Mouse (Mus musculus): ENCODE measurements at regions not wholly inside any gene's neighbourhood (a gene's known extent, or its start where the extent isn't known, plus 50 kb on each side); places are given as distances from the start of the nearest gene placed in this dataset.

DNA sequence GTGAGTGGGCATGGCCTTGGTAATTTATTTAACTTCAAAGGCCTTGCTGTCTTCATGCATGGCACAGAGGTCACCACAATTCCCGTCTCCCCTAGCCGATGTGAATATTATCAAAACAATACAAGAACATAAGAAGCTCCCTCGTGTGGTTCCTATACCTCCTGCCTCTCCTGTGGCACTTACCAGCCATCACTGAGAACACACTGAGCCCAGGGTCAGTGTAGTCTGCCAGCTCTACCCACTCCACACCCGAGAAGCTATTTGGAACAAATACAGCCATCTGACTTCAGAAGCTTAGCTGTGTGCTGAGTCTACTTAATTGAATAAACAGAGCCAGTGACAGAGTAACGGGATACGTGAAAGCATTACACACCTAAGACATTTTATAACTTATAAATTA lies 605.7 kb upstream of the Arpp21 start:
- peak in 1 of 2 experiments; percentile 54 for DNase-seq

DNA sequence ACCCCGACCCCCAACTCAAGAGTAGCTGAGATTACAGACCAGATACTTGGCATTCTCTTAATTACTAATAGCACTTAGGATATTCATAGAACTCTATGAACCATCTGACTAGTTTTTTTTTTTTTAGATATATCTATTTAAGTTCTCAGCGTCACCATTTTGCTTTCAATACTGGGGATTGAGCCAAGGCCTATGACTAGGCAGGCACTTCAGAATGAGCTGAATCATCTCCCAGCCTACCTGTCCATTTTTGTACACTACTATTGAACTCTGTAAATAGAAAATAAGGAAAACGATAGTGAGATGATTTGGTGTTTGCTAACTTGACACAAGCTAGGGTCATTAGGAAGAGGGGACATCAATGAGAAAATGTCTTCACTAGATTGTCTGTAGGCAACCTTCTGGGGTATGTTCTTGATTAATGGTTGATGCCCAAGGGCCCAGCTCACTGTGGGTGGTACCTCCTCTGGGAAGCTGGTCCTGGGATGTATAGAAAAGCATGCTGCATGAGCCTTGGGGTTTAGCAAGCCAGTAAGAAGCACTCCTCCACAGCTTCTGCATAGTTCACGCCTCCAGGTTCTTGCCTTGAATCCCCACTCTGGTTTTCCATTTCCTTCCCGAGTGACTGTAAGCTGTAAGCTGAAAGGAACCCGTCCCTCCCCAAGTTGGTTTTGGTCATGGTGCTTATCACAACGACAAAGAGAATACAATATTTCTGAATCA lies 603.5 kb upstream of the Arpp21 start:
- DNase-seq: no peak

DNA sequence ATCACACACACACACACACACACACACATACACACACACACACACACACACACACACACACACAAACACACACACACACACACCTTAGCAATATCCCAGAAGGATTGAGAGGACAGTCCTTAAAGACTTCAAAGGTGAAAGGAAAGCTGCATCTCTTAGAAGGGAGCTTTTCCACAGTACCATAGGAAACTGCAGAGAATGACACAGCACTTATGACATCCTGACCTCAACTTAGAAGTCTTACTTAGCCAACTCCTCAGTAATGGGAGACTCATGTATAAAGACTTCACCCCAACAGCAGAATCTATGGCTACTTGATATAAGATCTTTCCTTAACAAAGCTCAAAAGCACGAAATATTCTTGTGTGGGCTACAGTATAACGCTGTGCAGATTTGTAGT lies 601.8 kb upstream of the Arpp21 start:
- DNase-seq: no peak

DNA sequence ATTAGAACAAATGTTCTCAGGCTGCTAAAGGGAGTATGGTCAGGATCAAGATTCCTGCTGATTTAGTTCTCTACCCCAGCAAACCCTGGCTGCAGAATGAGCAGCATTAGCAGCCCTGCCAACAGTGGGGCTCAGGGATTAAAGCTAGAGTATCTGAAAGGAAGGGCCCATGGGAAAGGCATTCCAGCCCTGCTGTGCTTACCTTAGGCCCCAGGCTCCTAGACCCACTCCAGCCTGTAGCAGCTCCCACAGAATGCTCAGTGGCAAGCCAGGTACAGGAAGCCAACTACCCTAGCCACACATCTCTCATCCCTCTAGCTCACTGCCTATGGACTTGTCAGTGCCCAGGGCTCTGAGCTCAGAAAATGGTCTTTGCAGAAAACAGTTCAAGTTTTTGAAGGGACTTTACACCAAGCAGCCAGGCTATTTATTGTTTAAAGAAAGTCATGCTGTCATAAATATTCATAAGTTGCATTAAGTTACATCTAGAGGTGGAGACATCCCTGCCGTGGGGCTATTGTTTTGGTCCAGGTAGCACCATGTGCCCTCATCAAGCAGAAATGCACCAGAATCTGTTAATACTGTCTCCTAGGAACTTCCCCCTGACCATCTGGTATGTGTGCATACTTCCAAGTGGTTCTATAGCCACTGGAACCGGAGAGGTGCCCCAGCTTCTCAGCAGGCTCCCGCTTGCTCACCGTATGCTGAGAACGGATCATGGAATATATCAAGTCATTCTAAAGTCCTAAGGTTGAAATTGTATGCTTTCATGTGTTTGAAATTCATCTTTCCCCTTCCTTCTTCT lies 598.9 kb upstream of the Arpp21 start:
- peak; percentile 22 to 75 for DNase-seq

DNA sequence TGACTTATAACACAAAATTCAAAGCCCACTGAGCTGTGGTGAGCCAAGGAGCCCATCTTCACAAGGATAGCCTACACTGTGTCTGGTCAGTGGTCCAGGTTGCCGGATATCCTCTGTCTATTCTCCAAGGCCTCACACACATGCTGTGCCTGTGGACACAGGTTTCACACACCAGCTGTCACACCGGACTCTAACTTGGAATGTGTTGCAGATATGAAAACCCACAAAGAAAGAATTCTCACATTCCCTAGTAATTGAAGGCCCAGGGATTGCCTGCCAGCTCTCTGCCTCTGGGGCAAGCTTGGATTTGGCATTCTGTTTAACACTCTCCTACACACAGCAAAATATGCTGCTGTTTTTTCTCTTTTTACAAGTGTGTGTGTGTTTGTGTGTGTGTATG lies 595.4 kb upstream of the Arpp21 start:
- peak; percentile 34 to 54 for DNase-seq

DNA sequence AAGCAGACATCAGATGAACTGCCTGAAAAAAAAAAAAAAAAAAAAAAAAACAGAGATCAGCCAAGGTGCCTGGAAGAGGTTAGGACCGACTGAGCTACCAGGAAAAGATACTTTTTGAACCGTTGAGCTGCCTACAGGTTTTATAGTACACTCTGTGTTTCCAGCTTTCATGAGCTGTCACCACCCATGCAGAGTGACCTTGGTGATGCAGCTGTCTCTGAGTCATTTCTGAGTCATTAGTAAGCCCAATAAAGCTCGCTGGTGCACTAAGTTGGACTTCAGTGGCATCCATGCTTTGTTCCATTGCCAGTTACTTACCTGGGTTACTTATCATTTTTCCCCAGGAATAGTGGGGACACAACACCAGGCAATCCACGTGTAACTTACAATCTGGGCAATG lies 592.9 kb upstream of the Arpp21 start:
- no peak for DNase-seq

DNA sequence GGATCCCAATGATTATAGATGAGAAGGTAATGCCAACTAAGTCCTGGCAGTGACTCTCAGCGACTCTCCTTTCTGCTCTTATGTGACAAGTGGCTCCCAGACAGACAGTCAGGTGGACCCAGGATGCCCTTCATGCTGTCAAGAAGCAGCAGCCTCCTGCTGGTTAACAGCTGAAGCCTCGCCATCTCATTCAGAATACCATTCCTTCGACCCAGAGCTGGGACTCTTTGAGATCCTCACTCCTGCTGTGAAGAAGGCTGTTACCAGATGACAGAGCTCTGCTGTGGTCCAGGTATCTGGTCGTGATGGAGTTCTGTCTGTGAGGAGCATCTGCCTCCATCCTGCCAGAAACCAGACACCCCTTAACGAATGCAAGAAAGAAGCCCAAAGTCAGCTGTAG lies 590.9 kb upstream of the Arpp21 start:
- DNase-seq: peak; percentile 50 to 78

DNA sequence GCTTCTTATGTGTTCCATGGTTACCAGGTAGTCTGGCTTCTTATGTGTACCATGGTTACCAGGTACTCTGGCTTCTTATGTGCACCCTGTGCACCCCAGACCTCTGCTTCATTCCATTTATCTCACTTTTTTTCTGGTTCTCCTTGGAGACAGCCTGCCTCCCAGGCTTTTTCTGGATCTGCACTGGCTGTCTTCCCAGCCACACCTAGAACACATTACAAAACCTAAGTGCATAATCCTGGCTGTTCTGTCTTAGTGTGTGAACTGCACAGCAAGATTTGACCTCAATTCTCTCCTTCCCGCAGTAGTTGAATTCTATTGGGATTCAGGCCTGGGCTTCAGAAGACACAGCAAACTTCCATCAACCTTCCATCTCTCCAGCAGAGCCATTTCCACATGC lies 586.2 kb upstream of the Arpp21 start:
- no peak for DNase-seq

DNA sequence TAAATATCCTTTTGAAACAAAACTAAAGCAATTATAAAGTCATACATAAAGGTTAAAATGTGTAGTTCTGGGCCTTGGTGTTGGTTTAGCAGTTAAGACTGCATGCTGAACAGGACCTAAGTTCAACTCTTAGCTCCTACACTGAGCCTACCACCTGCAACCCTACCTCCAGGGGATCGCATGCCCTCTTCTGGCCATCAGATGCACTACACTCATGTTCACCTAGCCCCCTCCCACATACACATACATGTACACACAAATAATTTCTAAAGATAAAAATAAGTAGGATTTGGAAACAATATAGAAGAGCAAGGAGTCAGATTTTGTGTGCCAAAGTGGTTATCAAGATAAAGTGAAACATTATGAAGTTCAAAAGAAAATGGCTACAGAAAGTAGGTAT lies 576.2 kb upstream of the Arpp21 start:
- peak in 1 of 2 experiments; percentile 43 for DNase-seq

DNA sequence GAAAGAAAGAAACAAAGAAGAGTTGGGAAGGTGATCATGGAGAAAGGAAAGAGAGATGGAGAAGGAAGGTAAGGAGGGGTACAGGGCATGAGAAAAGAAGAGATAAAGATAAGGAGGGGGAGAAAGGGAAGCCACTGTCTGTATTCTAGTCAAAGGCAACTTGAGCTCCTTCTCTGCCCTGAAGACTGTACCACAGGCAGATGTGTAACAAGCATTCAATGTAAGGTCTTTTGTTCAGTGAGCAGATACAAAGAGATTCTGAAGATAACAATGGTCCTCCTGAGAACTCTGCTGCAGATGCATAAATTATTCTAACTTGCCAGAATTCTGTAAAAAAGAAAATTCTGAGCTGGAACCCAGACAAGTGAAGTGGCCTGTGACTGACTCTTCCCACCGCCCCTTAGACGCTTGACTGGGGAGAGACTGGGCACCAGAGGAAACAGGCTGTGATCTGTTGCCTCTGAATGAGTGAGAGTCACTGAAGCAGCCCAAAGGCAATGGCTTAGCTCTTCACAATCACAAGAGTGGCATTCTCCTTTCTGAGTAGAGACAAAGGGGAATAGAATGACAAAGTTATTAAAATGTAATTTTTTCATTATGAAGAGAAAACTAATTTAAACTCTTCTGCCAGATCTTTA lies 564.0 kb upstream of the Arpp21 start:
- DNase-seq: no peak

DNA sequence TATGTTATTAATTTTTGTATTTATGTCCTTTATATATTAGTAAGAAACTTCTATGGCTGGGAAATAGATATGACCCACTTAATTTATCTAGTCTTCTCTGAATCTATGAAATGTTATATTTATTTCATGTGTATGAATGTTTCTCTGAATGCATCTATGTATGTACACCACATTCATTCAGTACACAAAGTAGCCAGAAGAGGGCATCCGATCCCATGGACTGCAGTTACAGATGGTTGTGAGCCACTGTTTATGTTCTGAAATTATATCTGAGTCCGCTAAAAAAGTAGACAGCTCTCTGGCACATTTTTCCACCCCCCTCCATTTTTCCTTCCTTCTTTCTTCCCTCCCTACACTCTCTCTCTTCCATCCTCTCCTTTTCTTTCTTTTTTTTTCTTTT lies 557.8 kb upstream of the Arpp21 start:
- DNase-seq: peak; percentile 16 to 38

DNA sequence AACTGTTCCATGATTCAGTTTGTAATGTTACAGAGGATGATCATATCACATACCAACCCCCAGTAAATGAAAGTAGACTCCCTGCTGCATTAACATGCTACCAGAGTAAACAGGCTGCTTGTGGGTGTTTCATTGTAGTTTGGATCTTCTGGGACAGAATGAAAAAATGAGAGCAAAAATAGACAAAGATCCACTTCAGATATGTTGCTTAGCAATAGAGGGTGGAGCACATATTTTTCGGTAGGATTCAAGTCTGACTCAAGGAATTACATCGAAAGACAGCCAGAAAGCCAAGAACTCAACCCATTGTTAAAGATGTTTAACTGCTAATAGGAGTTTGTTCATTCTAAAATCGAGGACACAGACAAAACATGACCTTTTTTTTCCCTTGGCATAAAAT lies 536.2 kb upstream of the Arpp21 start:
- no peak for DNase-seq

DNA sequence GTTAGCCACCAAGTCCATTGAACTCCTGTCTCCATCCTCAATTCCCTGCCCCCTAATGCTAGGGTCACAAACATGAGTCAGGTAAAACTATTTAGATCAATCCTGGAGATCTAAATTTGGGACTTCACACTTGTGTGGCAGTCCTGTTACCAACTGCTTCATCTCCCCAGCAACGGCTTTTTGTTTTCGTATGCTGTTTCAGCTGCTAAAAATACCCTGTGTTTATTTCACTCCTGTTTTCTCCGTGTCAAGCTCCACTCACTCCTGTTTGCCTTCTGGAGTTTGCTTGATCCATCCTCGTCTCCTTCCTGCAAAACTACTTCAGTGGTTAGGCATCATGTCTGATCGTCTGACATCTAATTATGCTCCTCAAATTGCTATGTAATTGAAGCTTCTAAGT lies 508.9 kb upstream of the Arpp21 start:
- no peak for DNase-seq

DNA sequence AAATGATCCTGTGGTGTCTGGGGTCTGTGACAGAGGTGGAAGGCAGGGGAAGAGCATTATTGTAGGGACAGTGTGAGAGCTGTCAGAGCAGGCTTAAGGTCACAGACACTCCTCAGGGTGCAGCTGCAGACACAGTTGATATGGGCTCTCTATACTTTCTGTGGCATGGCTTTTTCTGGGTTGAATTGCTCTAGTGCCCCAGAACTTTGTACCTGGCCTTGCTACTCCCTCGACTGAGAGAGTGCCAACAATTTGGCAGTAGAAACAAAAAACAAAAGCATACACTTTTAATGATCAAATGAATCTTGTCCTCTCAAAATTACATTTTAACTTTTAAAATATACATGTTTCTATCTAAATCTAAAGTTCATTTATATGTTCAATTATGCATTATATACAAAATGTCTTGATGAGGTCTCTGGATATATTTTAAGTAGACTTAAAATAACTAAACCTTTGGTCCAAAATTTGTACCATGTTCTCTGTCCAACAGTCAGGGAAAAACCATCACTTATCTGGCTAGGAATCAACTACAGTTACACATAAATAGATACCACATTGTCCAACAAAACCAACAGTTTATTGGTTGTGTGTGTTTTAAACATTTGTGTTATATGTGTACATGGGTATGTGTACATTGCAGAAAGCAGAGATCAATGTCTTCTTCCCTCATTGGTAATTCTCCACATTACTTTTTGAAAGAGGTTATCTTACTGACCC lies 508.3 kb upstream of the Arpp21 start:
- no peak for DNase-seq

DNA sequence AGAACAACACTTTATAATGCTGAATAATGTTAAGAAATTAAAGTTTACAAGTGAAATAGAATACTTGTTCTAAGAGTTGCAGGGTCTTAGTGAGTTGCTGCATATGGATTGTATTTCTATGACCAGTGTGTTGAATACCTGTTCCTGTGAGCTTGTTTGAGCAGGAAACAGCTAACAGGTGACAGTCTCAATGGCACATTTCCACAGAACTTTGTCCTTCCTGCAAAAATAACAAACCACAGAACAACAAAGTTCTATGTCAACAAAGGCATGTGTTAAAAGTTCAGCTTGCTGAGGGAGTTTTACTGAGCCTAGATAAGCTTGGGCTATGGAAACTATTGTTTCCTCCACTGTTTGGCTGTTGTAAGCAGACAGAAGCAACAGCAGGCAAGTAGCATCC lies 500.0 kb upstream of the Arpp21 start:
- DNase-seq: no peak

DNA sequence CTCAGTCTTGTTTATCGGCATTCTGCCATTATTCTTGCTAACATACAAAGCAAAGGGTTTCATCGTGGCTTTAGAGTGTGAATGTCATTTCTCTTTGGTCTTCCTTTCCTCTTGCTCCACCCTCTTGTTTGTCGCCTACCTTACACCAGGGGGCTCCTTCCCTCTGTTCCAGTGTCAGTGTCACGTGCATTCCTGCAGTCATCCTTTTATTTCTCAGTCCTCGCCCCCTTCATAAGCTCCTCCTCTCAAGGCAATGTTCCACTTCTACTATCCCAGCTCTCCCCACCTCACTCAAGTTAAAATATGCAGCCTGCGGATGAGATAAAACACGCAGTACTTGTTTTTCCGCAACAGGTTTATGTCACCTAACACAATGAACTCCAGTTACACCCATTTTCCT lies 489.8 kb upstream of the Arpp21 start:
- peak; percentile 45 to 57 for DNase-seq

DNA sequence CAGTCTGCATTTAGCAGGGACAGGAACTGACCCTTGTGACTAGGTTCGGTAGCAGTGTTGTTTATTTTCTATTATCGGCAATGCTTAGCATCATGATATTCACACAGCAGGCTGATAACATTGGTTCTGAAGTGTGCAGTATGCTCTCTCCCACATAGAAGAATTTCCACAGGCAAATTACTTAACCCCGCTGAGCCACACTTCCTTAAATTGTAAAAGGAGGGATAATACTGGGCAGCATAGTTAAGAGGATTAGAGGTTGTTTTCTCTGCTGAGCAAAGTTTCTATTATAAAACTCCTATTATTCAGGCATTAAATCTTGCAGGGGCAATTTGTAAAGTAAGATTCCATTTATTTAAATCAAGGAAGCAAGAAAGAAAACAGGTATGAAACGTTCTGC lies 489.4 kb upstream of the Arpp21 start:
- no peak for DNase-seq

DNA sequence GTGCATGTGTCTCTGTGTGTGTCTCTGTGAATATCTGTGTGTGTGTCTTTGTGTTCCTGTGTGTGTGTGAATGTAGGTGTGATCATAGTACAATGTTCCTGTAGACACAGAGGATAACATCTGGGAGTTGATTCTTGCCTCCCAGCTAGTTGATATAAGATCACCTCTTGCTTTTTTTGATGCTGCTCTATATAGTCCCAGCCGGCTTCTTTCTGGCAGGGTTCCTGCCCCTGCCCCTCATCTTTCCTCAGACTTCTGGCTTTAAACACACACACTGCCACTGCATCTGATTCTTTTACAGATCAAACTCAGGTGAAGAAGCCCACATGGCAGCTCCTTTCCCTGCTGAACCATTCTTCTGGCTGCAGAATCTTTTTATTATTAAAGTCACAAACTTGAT lies 487.6 kb upstream of the Arpp21 start:
- peak; percentile 44 to 58 for DNase-seq

DNA sequence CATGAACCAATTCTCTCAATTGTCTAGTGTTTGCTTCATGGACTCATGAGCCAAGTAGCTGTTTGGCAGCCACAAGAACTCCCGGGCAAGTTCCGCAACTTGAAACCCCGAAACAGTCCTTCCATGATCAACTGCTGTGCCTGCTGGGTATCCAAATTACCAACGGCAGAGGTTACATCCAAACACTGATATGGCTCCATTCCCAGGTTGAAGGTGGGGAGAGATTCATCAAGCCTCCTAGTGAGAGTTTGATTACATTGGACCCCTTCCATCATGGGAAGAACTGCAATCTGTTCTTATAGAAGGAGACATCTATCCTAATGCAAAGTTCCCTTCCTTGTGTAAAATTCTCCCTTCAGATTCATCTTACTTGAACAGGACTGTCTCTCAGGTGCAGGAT lies 486.8 kb upstream of the Arpp21 start:
- DNase-seq: peak; percentile 78 to 87

DNA sequence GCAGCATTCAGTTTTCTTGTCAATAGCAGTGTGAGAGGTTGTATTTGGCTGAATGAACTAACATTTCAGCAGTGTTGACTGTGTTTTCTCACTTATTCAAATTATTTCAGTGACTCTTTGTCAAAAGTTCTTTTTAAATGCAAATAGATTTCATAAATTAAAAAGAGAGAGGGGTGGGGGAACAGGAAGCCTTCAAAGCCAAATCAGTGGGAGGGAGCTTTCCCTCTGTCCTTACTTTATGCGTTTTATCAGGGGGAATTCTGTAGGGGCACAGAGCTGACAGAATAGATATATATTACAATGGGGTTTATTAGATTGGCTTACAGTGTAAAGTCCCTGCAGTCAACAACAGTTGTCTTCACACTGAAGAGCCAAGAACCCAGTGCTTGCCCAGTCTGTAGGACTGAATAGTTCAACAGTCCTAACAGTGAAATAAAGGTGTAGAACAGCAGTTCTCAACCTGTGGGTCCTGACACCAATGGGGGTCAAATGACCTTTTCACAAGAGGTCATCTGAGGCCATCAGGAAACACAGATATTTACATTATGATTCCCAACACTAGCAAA lies 479.5 kb upstream of the Arpp21 start:
- DNase-seq: no peak

DNA sequence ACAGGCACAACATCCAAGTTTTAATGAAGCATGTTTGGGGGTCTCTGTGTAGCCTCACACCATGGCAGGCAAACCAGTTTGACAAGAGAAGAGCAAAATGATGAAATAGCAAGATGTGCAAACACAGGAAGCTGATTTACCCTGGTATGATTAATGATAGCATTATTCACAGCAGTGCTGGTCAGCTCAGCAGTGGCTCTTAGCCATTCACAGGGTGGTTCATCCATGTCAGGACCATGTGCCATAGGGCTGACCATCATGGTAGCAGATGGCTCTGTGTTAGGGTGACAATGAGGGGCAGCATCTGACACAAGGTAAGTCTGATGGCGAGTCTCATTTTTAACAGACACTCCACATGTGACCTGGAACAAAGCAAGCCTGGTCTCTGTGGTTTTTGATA lies 443.1 kb upstream of the Arpp21 start:
- peak; percentile 35 to 51 for DNase-seq

DNA sequence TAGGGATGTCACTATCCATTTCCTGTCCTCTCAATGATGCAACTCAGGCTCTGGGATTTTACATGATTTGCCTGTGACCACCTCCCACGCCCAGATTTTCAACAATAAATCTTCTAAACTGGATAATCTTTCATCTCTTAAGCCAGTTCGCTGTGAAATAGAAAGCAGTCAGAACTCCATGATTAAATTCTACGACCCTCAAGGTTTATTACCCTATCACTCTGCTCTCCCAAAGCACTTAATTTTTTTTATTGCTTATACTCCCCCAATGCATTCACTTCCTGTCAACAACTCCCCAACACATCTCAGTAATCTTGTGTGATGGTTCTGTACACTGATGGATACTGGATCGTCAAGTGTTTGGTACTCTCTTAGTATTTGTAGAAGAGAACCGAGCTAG lies 439.5 kb upstream of the Arpp21 start:
- no peak for DNase-seq

All from cerebellum, postnatal 14 days (tissue).